Mouse (Mus musculus) heart, postnatal 10 days (tissue): ENCODE data around the gene Wnt1. TPM values are rescaled to one million over a fixed set of nuclear protein-coding genes. Genes with fewer than 3 reads are reported as not detected.
A peak's percentile ranks its signal among the peaks of the same experiment; 100 is the strongest.

Experiments
- DNase-seq, 2 experiments: peaks; one replicate each; pipeline ENCODE4 v3.0.0; 2021
- intact Hi-C: fragments of 180-260 bp; cut with DNase I; formaldehyde crosslinking; loops from one replicate; pipeline ENCODE4 v1.15.1; 2025
- total RNA-seq, 2 experiments: library from RNA; stranded (reverse); gene quantifications; 2 replicates each; pipeline ENCODE4 v1.2.3; 2021

Wnt1 gene
- total RNA-seq, 2 experiments from 2014 or later = not detected

DNA sequence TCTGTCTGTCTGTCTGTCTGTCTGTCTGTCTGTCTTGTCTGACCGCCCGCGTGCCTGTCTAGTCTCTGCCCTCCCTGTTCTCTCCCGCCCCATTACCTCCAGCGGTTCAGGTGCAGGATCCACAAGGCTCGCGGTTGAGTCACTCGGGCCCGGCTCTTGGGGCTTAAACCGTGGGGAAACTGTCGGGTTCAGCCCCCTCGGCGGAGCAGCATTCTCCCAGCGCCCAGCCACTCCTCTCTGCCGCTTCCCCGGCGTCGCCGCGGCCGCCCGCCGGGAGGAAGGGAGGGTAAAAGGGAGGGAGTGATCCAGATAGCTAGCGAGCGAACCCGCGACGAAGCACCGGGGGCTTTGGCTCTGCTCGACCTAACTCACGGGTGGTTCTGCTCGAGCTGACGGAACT is 11.9 kb upstream of the Wnt1 start, which contains the start of gene Wnt10b:
Gene Wnt10b (minus strand): TSS at position 389 of the 400 bp plus-strand sequence.
- intact Hi-C loops = no loop called here
- DNase-seq = no peak

DNA sequence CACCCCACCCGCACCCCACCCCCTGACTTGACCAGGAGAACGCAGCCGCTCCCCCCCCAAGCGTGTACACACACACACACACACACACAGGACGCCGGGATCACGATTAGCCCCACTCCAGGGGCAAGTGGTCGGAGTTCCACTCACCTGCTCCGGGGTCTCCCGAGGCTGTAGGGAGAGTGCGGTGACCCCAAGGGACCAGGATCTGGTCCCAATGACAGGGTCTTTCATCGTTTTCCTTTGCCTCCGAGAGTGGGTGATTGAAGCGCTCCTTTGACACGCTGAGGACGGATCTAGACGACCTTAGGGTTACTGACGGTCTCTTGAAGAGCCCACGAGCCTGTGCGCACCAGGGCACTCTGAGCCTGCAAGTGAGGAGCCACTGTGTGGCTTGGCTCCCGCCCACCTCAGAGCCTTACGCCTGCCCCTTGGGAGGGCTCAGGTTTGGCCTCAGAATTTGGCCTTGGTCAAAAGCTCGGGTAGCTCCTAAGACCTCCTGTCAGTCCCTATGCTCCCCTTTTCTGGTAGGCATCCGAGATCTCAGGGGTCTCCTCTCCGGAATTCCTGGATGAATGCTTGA is 11.4 kb upstream of the Wnt1 start:
- DNase-seq = no peak
- intact Hi-C loops = no loop called here

DNA sequence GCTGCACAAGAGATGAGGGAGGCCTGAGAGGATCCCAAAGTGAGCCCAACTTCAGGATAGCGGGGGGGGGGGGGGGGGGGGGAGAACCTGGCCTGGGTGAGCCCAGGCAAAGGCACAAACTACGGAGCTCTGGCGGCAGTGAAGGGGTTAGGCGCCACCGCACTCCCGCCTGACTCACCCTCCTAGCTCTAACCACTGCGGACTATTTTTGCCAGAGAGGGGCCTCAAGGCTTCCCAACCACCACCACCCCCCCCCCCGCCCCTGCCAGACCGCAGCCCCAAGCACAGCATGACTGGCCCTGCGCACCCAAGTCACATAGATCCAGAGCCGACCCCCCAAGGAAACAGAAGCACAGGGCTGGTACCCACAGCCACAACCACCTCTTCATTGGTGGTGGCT is 10.9 kb upstream of the Wnt1 start:
- intact Hi-C loops = no loop called here
- DNase-seq = no peak

DNA sequence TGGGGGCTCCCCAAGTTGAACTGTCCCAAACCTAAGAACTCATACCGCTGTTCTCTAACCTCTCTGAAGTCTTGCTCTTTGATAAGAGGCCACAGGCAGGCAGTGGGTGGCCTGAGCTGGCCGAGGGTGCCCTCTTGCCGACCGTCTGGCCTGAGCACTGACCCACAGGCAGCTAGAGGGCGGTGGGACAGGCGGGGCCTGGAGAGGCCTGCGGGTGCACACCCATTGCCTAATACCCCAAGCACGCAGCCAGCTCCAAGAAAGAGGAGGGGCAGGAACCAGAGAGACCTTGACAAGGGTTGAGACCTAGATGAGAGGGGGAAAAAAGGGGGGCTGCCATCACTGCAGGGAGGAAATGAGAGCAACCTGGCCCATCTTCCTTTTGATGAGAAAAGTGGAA is 9.6 kb upstream of the Wnt1 start:
- peak; percentile 38 to 50 for DNase-seq
- intact Hi-C loops = loop anchor here (10.0 kb wide), 1 partner anchor 75 kb away; the partner anchor contains the start of gene Ccdc65

DNA sequence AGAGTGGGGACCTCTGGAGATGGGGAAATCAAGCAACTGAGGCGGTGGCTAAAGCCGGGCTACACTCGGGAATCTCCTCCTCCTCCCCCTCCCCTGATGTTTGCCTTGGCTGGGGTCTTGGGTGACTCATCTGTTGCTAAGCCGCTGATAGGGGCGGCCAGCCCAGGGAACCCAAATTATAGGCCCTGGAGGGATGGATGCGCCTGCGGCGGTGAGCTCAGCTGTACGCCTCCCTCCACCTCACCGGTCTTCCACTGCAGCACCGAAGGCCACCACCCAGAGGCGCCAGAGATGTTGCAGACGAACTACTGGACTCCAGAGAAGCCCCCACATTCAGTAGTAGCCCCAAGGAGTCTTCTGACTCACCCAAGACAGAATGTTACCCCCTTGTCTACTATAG is 9.1 kb upstream of the Wnt1 start:
- DNase-seq = peak; percentile 63 to 68
- intact Hi-C loops = loop anchor here (10.0 kb wide), 1 partner anchor 76 kb away; the partner anchor contains the start of gene Ccdc65

DNA sequence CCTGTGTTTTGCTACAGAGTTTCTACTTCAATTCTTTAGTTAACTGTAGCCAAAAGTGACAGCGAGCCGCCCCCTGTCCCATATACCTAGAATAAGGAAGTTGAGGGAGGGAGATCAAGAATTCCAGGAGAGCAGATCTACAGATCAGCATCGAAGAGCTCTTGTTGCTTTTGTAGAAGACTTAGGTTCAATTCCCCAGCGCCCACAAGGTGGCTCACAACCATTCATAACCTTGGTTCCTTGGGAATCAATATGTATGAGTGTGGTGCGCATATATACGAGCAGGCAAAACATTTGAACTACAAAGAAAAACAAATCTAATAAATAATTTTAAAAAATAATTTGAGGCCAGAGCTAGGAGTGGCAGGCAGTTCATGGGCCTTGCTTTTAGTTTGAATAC is 8.5 kb upstream of the Wnt1 start:
- no peak for DNase-seq
- intact Hi-C loops = loop anchor here (10.0 kb wide), 1 partner anchor 76 kb away; the partner anchor contains the start of gene Ccdc65

DNA sequence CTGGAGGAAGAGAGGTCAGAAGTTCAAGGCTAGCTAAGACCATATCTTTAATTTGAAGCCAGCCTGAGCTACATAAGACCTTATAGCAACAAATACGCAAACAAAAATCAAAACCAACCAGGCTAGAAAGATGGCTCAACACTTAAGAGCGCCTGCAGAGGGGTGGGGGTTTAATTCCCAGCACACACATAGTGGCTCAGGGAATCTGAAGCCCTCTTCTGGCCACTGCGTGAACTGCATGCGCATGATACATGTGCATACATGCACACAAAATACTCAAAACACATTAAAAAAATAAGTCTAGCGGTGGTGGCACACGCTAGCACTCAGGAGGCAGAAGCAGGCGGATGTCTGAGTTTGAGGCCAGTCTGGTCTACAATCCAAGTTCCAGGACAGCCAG is 3.9 kb upstream of the Wnt1 start:
- intact Hi-C loops = loop anchor here (10.0 kb wide), 1 partner anchor 81 kb away; the partner anchor contains the start of gene Ccdc65
- DNase-seq = no peak

DNA sequence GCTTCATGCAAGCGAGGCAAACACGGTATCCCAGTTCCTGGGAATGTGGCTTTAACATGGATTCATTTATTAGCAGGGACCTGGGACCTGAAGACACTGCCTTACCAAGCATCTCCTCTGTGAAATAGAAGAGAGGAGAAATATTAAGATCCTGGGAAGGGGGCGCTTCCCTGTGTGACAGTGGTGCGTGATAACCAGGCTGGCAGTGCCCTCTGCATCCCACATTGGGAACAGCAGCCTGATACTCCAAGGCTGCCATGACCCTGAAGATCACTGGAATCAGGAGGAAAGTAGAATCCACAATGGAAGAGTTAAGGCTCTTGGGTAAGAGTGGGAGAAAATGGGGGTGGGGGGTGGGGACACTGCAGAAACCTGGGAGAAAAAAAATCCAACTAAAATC is 1.7 kb upstream of the Wnt1 start:
- intact Hi-C loops = loop anchor here (10.0 kb wide), 1 partner anchor 83 kb away; the partner anchor contains the start of gene Ccdc65
- no peak for DNase-seq

DNA sequence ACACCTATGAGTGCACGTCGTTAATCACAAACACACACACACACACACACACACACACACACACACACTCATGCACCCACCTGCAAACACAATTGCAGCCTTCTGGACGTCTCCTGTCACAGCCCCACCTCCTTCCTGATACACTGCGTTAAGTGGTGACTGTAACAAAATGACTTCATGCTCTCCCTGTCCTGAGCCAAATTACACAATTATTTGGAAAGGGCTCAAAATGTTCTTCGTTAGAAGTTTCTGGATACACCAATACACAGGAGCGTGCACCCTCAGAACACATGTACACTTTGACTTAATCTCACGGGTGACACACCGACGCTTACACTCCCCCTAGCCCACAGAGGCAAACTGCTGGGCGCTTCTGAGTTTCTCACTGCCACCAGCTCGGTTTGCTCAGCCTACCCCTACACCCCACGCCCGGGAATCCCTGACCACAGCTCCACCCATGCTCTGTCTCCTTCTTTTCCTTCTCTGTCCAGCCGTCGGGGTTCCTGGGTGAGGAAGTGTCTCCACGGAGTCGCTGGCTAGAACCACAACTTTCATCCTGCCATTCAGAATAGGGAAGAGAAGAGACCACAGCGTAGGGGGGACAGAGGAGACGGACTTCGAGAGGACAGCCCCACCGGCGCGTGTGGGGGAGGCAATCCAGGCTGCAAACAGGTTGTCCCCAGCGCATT is 541 bp upstream of the Wnt1 start:
- intact Hi-C loops = loop anchor here (10.0 kb wide), 1 partner anchor 84 kb away; the partner anchor contains the start of gene Ccdc65
- peak in 1 of 2 experiments; percentile 12 for DNase-seq

DNA sequence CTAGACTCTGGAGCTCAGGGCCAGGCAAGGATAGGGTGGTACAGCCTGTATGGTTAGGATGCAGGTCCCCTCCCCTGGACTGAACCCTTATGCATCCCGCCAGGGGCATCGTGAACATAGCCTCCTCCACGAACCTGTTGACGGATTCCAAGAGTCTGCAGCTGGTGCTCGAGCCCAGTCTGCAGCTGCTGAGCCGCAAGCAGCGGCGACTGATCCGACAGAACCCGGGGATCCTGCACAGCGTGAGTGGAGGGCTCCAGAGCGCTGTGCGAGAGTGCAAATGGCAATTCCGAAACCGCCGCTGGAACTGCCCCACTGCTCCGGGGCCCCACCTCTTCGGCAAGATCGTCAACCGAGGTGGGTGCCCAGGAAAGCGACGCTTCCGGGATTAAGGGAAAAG is 1.1 kb downstream of the Wnt1 start:
- intact Hi-C loops = no loop called here

DNA sequence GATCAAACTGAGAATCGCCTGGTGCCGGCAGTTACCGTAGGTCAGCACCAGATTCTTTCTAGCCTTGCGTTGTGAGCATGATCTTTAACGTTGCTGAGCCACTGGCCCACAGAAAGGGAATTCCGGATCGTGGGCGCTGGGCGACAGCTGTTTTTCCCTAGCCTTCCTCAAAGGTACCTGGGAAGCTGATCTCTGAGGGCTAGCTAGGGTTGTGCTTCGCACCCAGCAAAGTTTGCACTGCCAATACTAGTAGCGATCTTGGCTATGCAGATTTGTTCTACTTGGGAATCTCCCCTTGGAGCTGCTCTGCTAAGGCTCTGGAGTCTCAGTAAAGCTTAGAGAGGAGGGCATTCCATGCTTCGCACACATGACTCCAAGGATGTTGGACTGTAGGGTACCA is 1.6 kb downstream of the Wnt1 start:
- DNase-seq = no peak
- intact Hi-C loops = no loop called here

More for the DNA sequence above, 1.1 kb downstream of the Wnt1 start:
- DNase-seq = no peak

DNA sequence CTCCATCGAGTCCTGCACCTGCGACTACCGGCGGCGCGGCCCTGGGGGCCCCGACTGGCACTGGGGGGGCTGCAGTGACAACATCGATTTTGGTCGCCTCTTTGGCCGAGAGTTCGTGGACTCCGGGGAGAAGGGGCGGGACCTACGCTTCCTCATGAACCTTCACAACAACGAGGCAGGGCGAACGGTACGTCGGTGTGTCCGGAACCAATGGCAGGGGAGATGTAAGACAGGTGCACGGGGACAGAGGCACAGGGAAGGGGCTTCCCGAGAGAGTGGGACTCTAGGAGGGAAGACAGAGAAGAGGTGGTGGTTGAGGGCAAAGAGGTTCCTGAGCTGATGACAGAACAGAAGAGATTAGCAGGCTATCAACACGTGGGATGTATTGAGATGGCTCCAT is 2.1 kb downstream of the Wnt1 start:
- intact Hi-C loops = no loop called here

DNA sequence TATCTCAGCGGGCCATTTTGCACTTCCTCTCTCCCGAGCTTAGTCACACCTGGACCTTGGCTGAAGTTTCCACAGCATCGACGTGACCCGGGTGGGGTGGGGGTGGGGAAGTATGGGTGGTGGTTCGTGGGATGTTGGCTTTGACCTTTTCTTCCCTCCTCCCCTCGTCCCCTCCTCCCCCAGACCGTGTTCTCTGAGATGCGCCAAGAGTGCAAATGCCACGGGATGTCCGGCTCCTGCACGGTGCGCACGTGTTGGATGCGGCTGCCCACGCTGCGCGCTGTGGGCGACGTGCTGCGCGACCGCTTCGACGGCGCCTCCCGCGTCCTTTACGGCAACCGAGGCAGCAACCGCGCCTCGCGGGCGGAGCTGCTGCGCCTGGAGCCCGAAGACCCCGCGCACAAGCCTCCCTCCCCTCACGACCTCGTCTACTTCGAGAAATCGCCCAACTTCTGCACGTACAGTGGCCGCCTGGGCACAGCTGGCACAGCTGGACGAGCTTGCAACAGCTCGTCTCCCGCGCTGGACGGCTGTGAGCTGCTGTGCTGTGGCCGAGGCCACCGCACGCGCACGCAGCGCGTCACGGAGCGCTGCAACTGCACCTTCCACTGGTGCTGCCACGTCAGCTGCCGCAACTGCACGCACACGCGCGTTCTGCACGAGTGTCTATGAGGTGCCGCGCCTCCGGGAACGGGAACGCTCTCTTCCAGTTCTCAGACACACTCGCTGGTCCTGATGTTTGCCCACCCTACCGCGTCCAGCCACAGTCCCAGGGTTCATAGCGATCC is 2.8 kb downstream of the Wnt1 start:
- intact Hi-C loops = no loop called here
- no peak for DNase-seq

More for the DNA sequence above, 2.1 kb downstream of the Wnt1 start:
- DNase-seq = no peak

DNA sequence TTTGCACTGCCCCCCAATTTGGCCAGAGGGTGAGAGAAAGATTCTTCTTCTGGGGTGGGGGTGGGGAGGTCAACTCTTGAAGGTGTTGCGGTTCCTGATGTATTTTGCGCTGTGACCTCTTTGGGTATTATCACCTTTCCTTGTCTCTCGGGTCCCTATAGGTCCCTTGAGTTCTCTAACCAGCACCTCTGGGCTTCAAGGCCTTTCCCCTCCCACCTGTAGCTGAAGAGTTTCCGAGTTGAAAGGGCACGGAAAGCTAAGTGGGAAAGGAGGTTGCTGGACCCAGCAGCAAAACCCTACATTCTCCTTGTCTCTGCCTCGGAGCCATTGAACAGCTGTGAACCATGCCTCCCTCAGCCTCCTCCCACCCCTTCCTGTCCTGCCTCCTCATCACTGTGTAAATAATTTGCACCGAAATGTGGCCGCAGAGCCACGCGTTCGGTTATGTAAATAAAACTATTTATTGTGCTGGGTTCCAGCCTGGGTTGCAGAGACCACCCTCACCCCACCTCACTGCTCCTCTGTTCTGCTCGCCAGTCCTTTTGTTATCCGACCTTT is 3.6 kb downstream of the Wnt1 start:
- no peak for DNase-seq
- intact Hi-C loops = no loop called here

DNA sequence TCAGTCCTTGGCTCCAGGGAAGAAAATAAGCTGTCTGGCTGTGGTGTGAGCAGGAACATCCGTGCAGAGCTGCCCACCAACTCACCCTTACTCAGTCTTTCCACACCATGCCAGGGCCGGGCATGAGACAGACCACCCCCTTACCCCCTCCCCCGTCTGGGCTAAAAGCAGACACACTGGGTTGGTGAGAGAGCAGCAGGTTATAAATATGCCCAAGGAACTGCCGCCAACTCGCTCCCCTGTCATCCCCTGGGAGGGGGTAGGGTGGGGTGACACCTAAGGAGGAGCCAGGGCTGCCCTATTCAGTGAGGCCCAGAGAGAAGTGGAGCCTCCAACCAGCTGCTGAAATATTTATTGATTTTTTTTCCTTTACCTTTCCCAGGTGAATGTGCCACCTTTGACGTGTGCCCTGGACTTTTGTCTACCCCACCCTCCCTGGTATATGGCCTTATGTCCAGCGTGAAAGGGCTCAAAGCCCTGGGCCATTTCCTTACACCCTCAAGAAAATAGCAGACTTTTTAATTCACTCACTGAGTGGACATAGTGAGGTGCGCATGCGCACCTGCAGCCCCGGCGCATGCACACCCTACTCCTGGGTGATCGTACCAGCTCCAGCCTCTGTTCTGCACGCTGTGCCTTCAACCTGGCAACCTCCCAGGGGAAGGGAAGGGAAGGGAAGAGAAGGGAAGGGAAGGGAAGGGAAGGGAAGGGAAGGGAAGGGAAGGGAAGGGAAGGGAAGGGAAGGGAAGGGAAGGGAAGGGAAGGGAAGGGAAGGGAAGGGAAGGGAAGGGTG is 7.3 kb downstream of the Wnt1 start:
- DNase-seq = peak in 1 of 2 experiments; percentile 52
- intact Hi-C loops = no loop called here

DNA sequence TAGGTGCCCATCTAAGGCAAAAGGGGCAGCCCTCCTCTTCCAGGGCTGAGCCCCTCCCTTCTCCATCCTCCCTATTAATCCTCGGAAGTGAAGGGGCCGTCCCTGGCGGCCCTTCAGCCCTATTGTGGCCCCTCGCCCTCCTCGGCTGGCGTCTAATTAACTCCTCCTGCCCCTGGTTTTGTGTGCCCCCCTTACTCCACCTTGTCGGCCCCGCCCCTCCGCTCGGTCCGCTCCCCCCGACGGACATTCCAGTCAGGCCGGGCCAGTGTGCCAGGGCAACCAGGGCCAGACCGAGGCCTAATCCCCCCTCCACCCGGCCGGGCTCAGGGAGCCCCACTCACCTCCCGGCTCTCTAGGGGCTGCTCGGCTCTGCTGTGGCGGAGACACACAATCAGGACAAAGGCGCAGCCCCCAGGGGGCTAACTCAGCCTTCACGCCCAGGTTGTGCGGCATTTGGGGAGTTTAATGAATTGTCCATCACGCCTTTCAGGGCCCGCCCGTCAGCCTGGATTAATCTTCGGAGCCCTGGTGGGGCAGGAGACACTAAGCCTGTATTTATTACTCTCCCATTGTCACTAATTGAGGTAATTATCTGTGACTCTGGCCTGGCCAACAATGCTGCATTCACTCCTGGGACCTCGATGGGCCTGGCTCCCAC is 8.3 kb downstream of the Wnt1 start:
- DNase-seq = no peak
- intact Hi-C loops = no loop called here

DNA sequence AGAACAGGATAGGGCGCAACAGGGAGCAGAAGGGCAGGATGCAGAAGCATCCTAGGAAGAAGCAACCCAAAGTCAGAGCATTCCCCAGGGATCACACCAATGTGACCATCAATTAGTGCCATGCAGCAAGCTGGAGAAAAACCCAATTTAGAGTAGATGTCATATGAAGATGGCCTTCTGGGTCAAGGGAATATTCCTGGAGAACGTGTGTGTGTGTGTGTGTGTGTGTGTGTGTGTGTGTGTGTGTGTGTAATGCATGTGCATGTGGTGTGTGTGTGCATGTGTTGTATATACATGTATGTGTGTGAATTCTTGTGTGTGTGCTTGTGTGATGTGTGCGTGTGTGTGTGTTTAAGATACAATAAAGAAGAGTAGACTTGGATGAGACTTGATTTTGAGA is 9.2 kb downstream of the Wnt1 start:
- intact Hi-C loops = loop anchor here (1.0 kb wide), 1 partner anchor 135 kb away; no protein-coding TSS in a partner anchor
- DNase-seq = no peak

DNA sequence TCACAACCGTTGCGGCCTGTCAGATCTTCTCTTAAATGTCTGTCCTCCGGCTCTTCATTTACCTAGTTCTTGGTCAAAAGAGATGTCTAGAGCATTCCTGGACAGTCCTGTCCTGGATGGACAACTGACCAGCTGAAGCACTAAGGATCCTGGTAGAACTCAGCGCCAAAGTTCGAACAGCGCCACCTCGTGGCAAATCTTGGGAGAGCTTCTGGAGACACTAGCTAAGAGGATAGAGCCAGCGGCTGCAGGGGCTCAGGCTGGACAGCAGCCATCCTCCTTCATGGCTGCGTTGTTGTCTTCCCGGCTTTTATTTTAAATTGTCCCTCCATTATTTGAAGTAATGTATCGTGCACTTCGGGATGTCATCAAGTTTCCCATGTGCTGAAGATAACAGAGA is 9.7 kb downstream of the Wnt1 start:
- intact Hi-C loops = loop anchor here (1.0 kb wide), 1 partner anchor 135 kb away; no protein-coding TSS in a partner anchor
- DNase-seq = peak; percentile 84 to 93

DNA sequence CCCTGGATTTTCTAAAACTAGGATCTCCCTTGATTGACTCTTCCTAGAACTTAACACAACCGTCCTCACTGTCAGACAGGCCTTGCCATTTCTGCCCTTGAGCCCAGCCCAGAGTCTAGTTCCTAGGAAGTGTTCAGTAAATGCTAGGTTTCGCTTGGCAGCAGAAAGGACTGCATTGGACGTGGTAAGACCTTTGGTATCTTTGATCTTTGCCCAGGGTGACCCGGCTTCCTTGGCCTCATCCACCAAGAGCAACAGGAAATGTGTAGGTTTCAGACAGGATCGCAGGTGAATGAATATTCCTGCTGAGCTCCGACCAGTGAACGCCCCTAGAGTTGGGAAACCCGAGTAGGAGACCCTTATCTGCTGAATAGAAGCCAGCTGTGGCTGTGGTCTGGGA is 13.3 kb downstream of the Wnt1 start:
- DNase-seq = no peak
- intact Hi-C loops = loop anchor here (5.0 kb wide), 1 partner anchor 96 kb away; the partner anchor contains the start of gene Ccdc65
